Mouse (Mus musculus) MEL-GATA-1-ER (cell line): ENCODE measurements around the gene Plekho1.
"Not testable (repeated sequence)": the region's sequence is repeated elsewhere in the genome, so short reads cannot be mapped to it uniquely, and the experiment has no call there.

ENCODE experiments used
- DNase-seq: peaks from one replicate; pipeline ENCODE4 v3.0.0-alpha.2; 2012; ENCODE audit warnings: low read depth; ENCODE audit errors: extremely low read depth

The Plekho1 gene

DNA sequence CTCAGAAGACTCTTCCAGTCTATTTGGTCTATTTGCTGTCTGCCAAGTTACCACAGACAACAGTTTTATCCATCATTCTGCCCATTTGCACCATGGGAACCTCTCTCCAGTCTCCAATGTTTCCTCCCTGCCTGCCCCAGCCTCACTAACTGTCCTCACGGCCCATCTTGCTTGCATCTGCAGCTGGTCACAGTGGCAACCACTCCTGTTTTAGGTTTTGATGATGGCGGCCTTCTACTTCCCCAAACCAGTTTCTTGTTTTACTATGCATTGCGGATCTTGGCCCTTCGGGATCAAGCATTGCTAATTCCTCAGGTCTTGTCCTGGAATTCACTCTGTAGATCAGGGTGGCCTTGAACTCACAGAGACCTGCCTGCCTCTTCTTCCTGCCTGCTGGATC lies 13.7 kb downstream of the Plekho1 start:
- DNase-seq = no peak

DNA sequence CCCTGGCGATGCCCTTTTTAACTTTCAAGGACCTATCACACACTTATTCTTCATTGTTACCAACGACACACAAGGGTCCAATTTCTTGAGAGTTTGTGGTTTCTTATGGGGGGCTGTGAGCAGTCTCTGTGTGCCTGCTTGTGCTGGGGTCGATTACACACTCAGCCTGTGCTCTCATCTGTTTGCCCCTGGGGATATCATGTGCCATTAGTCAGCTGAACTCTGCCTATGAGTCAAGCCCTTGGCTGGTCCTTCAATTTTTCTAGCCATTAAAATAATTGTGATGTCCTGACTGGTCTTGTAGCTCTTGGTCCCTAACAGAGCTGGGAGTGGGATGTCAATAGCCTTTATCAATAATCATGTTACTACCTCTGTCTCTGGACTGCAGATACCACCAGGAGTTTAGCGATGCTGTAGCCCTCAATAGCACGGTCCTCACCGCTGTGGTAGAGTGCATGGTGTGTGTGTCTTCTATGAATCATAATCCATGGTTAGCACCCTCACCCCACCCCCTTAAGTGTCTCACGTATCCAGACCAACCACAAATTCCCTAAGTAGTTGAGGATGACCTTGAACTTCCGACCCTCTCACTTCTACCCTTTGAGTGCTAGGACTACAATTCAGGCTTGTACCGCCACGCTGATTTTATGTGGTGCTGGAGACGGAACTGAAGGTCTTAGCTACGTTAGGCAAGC lies 15.4 kb downstream of the Plekho1 start:
- no peak for DNase-seq

DNA sequence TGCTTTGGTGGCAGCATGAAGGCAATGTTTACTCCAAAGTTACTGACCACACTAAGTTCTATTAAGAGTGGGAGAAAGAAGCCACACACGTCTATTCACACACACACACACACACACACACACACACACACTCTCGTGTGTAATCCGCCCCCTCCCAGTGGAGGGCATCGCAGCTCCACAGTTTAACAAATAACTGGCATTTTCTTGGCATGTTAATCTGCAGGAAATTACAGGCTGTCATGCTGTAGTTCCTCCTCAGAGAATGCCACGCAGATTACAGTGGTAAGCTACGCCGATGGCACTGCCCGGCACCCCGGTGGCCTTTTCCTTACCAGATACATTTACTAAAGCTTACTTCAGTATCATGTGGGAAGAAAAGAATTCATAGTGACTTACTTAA lies 17.5 kb downstream of the Plekho1 start:
- DNase-seq = no peak

DNA sequence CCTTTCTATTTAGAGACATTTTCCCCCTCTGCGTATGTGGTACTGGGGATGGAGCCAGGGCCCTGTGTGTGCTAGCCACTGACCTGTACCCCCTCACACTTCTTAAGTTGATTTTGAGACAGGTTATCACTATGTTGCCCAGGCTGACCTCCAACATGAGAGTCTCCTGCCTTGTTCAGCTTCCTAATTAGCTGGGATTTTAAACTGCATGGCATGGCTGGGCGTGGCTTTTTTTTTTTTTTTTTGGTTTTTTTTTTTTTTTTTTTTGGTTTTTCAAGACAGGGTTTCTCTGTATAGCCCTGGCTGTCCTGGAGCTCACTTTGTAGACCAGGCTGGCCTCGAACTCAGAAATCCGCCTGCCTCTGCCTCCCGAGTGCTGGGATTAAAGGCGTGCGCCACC lies 18.2 kb downstream of the Plekho1 start:
- not testable (repeated sequence) for DNase-seq

DNA sequence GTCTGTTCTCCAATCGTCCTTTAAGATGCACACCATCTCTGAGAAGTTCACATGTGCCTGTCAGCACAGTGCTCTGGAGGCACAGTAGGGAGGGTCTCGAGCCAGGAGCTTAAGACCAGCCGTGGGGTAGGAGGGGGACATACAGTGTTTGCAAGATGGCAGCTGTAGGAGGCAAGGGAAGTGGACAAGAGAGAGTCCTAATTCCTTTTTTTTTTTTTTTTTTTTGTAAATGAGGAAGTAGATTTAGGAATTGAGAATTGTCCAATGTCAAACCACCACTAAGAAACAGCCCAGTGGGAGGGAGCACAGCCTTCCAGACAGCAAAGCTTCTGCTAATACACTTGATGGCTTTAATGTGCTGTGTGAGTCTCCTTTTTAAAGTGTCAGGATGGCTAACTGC lies 18.7 kb downstream of the Plekho1 start:
- DNase-seq = no peak

DNA sequence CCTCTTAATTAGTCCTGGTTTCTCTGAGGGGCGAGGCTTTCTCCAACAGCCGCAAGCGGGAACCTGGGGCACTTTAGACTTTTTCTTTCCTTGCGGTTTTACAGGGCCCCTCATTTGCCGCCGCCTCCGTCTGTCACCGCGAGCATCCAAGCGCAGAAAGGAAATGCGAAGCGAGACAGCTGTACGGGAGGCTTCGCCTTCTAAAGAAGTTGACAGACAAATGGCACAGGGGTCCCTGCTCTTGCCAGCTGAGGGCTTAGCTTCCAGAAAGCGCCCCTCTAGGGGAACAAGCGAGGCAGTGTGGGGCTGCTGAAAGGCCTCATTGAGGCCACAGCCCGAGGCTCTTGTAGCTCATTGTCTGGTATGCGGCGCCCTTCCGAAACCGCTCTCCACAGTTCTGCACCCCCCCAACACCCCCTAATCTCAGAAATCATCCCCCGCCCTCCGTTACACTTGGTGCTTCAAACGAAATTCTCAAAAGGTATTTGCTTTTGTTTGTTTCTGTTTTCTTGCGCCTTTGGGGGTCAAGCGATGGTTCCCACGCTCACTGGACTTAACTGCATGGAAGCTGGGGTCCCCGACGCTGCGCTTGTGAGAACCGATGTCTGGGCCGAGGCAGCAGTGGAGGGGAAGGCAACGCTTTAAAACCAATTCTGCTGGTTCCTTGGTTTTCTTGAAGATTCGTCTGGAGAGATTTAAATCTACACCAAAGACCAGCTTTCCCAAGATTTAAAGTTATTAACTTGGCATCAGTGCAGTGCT lies 22.7 kb downstream of the Plekho1 start:
- DNase-seq = no peak

DNA sequence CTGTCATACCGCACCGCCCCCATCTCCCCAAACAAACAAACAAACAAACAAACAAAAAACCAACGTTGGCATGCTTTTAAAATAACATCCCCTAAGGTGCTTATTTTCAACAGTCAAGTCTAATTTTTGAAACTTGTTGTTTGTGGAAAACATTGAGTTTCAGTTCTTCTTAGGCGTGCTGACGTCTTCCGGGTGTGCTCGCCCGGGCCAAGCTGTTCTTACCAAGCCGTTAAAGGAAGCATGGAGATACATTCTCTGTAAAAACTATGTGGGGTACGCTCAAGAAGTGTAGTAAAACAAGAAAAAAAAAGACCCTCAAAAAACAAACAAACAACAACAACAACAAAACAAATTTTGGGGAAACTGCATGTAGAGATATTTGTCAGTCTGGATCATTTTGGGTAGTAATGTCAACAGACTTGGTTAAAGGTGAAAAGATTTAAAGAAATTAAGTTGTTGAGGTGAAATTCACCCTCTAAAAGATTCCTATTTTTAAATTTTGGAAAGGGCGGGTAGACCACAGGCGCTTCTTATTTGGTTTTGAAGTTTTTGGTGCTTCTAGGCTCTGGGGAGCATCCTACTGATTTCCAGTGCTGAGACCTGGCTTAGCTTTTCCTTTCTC lies 23.4 kb downstream of the Plekho1 start:
- no peak for DNase-seq

DNA sequence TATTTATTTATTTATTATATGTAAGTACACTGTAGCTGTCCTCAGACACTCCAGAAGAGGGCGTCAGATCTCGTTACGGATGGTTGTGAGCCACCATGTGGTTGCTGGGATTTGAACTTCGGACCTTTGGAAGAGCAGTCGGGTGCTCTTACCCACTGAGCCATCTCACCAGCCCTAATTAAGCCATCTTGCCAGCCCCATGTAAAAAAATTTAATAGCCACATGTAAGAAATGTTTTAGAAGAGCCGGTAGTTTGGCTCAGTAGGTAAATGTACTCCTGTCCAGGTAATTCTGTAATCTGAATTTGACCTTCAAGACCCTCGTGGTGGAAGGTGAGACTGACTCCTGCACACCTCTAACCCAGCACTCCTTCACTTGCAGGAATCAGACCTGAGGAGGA lies 25.1 kb downstream of the Plekho1 start:
- not testable (repeated sequence) for DNase-seq

DNA sequence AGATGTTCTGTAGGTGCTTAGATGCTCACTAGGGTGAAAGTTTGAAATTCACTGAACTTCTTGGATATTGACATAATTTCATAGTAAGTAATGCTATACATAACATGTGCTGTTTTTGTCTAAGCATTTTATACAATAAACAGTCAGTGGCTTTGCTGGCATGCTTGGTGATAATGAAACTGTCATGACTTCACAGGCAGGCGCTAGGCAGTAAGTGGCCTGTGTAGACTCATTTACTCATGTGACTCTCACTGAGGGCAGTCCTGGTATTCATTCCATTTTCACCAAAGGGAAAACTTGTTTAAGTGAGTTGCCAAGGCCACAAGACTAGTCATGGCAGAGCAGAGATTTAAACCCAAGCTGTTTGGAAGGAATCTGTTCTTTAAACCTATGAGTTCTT lies 26.5 kb downstream of the Plekho1 start:
- no peak for DNase-seq

DNA sequence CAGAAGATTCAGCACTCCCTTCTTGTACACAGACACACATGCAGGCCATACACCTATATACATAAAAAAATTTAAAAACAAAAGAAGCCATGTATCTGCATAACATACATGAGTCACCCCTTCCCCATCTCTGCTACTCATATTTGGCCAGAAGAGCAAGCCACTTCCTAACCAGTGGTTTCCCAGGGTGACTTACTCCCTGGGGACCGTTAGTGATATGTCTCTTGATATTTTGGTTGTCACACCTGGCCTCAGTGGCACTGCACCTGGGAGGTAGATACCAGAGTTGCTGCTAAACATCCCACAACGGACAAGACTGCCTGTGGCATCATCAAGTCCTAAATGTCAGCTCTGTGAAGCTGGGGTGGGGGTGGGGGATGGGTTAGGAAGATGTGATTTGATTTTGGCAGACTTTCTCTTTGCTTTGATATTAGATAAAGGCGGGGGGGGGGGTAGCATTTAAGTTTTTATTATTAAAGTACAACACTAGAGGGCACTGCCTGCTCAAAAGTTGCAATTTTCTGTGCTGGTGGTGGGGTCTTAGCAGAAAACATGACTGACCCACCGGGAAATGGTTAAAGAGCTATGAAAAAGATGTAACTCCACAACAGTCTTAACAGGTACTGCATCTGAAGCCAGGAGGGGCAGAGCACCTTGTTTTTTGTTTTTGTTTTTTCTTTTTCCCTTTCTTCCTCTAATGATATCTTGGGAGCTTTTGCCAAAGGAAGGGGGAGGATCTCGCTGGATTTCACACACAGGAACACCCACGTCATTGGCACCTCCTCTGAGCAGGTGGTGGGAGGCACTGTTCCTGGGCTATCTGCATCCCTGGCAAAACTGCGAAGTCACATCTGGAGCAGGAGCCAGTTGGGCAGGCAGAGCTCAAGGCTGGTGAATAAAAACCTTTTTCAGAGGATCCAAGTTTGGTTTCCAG lies 30.0 kb downstream of the Plekho1 start:
- DNase-seq = no peak

DNA sequence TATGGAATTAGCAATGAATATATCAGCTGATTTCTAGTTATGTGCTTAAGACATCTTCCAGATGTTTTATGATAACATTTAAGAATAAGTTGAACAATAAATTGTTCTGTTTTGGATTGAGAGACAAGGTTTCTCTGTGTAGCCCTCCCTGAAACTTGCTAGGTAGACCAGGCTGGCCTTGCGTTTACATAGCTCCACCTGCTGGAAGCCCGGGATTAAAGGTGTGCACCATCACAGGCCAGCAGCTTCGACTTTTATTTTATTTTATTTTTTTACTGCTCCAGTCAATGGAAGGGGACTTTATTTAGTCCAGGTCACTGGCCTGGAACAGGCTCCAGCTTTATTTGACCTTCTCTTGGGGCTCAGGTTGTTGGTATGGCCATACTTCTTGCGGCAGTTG lies 32.1 kb downstream of the Plekho1 start:
- DNase-seq = no peak

DNA sequence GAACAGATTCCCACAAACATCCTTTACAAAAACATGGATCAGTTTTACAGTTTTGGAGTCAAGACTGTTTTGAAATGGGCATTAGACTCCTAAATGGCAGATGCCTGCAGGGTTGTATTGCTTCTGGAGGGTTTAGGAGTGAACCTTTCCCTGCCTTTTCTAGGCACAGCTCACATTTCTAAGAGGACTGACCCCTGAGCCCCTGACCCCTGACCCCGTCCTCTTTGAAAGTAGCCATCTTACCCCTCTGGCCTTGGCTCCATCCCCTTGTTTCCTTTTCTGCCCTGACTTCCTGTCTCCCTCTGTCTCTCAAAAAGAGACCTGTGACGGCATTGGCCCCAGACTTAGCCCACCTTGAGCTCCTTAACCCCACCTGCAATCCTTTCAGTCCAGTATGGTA lies 32.6 kb downstream of the Plekho1 start:
- DNase-seq = no peak

DNA sequence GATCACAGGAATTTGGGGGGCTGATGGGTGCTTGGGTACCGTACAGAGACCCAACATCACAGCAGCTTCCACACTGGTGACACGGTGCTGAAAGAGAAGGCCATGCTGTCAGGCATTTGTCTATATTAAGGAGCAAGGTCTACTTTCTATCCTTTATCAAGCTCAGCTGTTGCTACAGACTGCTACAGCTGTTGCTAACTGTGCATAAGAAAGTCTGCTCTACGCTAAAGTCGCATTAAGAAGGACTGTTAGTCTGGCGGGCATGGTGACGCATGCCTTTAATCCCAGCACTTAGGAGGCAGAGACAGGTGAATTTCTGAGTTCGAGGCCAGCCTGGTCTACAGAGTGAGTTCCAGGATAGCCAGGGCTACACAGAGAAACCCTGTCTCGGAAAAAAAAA lies 33.6 kb downstream of the Plekho1 start:
- DNase-seq = not testable (repeated sequence)

DNA sequence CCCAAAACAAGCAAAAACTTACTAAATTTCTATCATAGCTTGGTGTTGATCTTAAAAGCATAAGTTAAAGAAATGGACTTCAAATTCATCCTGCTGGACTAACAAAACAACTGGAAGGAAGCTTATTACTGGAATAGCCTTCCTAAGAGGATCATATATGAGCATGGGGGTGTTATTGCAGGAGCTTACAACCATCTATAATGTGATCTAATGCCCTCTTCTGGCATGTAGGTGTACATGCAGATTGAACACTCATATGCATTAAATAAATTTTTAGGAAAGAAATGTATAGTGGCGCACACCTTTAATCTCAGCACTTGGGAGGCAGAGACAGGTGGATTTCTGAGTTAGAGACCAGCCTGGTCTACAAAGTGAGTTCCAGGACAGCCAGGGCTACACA lies 36.0 kb downstream of the Plekho1 start:
- DNase-seq = no peak

DNA sequence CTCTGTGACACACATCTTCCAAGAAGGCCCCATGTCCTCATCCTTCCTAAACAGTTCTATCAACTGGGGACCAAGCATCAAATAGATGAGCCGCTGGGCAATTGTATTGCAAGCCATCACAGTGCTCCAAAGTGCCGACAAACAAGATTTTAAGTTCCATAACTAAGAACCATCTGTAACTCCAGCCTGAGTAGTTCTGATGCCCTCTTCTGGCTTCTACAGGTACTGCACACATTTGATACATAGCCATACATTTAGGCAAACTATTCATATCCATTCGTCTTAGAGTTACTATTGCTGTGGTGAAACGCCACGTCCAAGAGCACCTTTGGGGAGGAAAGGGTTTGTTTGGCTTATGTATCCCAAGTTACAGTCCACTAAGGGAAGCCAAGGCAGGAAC lies 36.7 kb downstream of the Plekho1 start:
- DNase-seq = peak; percentile 96

DNA sequence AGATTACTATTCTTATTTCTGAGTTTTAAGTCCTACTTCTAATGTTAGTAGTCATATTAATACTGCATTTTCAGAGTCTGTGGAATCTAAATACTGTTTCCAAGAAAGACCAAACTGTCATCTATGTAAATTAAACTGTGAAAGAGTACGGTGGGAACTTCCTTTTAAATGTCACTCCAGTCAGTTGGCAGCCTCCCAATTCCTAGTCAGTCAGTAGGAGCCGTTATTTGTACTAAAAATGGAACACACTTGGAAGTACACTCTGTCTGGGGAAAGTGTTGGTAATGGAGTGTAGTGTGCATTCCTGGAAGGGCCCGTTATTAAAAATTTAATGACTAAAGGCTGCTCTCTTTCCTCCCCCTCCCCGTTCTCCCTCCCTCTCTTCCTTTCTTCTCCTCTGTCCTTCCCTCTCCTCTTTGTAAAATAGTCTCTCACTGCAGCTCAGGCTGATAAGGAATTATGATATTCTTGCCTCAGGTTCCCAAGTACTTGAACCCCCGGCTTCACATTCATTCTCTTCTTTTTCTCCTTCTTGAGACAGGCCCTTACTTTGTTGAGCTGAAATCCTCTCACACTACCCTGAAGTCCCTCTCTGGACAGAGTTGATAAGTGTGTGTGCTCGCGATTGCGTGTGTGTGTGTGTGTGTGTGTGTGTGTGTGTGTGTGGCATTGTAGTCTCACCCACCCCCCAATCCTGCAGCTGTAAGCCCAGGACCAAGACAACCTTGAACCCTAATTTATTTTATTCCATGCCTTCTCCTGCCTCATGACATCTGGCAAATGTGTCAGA lies 38.2 kb downstream of the Plekho1 start:
- DNase-seq = peak; percentile 97

DNA sequence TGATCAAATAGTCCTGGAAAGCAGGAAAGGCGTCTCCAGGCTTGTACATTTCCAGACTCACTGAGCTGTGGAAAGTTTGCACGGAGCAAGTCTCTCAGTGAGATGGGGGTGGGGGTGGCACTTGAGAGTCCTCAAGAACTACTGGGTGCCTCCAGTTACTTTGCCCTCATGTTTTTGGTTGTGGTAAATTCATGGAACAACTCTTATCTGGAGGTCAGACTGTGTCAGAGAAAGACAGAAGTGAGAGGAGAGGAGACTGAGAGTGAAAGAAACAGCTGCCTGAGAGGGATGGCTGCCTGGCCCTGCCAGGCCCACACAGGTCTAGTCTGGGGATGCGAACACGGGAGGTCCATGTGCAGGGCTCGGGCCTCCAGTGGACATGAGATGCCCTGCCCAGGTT lies 40.5 kb downstream of the Plekho1 start:
- no peak for DNase-seq

DNA sequence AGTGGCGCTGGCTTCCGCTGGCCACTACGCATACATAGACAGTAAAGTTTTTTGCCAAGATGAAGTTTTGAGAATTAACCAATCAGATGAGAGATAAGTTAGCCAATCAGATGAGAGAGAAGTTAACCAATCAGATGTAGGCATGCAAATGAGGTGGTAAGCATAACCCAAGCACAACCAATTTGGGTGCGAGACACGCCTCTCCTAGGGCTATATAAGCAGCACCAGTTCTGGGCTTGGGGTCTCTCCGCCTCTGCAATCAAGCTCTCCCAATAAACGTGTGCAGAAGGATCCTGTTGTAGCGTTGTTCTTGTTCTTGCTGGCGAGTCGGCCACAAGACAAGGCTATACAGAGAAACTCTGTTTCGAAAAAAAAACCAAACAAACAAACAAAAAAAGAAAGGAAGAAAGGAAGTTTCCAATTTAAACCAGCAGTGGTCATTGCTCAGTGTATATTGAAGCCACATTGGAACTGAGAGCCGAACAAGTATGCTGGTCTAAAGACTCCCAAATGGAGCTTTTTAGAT lies 41.1 kb downstream of the Plekho1 start:
- DNase-seq = not testable (repeated sequence)

DNA sequence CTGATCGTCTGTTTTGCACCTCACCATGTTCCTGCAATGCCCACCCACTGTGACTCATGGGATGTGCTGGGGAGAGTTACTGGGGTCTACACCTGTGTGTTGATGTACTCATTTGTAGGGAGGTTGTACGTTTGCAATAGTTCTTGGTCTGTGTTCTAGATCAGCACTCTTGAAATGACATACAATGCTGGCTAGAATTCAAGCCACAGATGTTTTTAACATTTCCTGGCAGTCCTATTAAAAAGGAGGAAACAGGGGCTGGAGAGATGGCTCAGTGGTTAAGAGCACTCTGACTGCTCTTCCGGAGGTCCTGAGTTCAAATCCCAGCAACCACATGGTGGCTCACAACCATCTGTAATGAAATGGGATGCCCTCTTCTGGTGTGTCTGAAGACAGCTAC lies 42.3 kb downstream of the Plekho1 start:
- DNase-seq = no peak

DNA sequence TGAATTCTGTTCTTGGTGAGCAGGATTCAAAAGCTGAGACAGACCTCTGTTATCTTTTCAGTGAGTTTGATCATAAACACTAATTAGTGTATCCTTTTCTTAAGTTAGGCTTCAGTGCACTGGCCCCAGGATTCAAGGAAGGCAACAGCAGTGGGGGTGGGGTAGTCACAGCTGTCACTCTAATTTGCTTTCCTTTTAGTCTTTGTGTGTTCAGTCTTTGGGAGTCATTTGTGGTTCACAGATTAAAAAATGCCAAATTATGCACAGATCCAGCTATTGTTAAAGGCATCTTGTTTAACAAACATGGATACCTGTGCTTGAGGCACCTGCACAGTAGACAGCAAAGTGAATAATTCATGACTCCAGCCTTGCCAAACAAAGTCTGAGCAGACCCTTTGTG lies 42.8 kb downstream of the Plekho1 start:
- DNase-seq = no peak
